ENCODE assay signal across 8 mouse cellular contexts in genomic region chr11:97441658-97442125, GRCm38 (mm10). TPM values are rescaled to one million over a fixed set of nuclear protein-coding genes. Genes with fewer than 3 reads are reported as not detected.
DNase-seq lines count a peak whose midpoint lies in the region; ATAC-seq and TF ChIP-seq lines count a peak whose summit lies in the region.

No protein-coding gene starts in this region.

- TF ChIP-seq CTCF in E14TG2a.4 (conservative IDR thresholded peaks at IDR 0.05; ENCODE audit: low read length), result no peak

- H3K9me3 ChIP-seq in E14TG2a.4 (ENCODE audit: low read length), result no peaks in the 10 kb centered on the region
- H3K9me3 ChIP-seq in liver, embryonic 12.5 days (replicated peaks), result no peaks in the 10 kb centered on the region
- H3K9me3 ChIP-seq in stomach, embryonic 16.5 days (replicated peaks; ENCODE audit: control insufficient read depth, low read length), result no peaks in the 10 kb centered on the region

- peak; percentile 11; the same call in 1 of the 2 replicates for ATAC-seq in erythroid progenitor cell, adult 5-6 weeks (replicated peaks; ENCODE audit: low FRiP score, poor library complexity, severe bottlenecking)
- no peak for ATAC-seq in liver, embryonic 12.5 days
- no peak; the same call in 1 of the 2 replicates for ATAC-seq in stomach, embryonic 16.5 days (ENCODE audit: insufficient read depth, low FRiP score)

- H3K4me2 ChIP-seq in liver, embryonic 12.5 days, result peak overlapping the region; percentile 90
- H3K4me2 ChIP-seq in stomach, embryonic 16.5 days (ENCODE audit: low read depth, low read length), result peak overlapping the region; percentile 76

- peaks cover 42% of the 10 kb centered on the region for H3K36me3 ChIP-seq in E14TG2a.4 (ENCODE audit: insufficient read depth, low read length)
- H3K36me3 ChIP-seq in liver, embryonic 12.5 days, result peaks cover 36% of the 10 kb centered on the region
- 0 out of 2 replicates have a peak, but pooled peaks cover 2% of the 10 kb centered on the region for H3K36me3 ChIP-seq in stomach, embryonic 16.5 days (ENCODE audit: control insufficient read depth, insufficient read depth, low read length)

- H3K4me1 ChIP-seq in E14TG2a.4 (replicated peaks; ENCODE audit: low read depth, low read length), result peaks cover 92% of the 10 kb centered on the region
- peaks cover 92% of the 10 kb centered on the region for H3K4me1 ChIP-seq in liver, embryonic 12.5 days
- peaks cover 66% of the 10 kb centered on the region for H3K4me1 ChIP-seq in stomach, embryonic 16.5 days (ENCODE audit: control insufficient read depth, insufficient read depth, low read length)

- H3K27me3 ChIP-seq in E14TG2a.4 (ENCODE audit: insufficient read depth, low read length), result peaks cover 23% of the 10 kb centered on the region
- H3K27me3 ChIP-seq in liver, embryonic 12.5 days (replicated peaks), result no peaks in the 10 kb centered on the region
- H3K27me3 ChIP-seq in stomach, embryonic 16.5 days (ENCODE audit: control insufficient read depth, insufficient read depth, low read length), result no peaks in the 10 kb centered on the region

- 3% methylated on average over 3 of the region's 3 CpGs for WGBS in liver, embryonic 12.5 days (ENCODE audit: insufficient replicate concordance)
- 7% methylated on average over 3 of the region's 3 CpGs for WGBS in stomach, embryonic 16.5 days

- DNase-seq in gastrocnemius, postnatal 14 days, result peak; percentile 44
- no peak for DNase-seq in gastrocnemius, adult 18-20 months (ENCODE audit: low spot score)
- no peak for DNase-seq in ovary, postnatal 36 days (ENCODE audit: low spot score)
- no peak for DNase-seq in ovary, postnatal 14 days (ENCODE audit: low spot score)

- peak overlapping the region; percentile 83 for H3K4me3 ChIP-seq in E14TG2a.4 (replicated peaks; ENCODE audit: low read length)
- H3K4me3 ChIP-seq in liver, embryonic 12.5 days, result peak overlapping the region; percentile 97
- peak overlapping the region; percentile 73 for H3K4me3 ChIP-seq in stomach, embryonic 16.5 days (replicated peaks; ENCODE audit: low read length)

- intact Hi-C loops in gastrocnemius, postnatal 14 days (cut with DNase I; ENCODE audit: low total_unique reads), result no loop called here

- peak overlapping the region; percentile 100 for H3K9ac ChIP-seq in liver, embryonic 12.5 days
- peak overlapping the region; percentile 88 for H3K9ac ChIP-seq in stomach, embryonic 16.5 days (ENCODE audit: low read length)

- peak overlapping the region; percentile 99 for H3K27ac ChIP-seq in liver, embryonic 12.5 days
- H3K27ac ChIP-seq in stomach, embryonic 16.5 days (ENCODE audit: low read length), result peak overlapping the region; percentile 96

RNA-seq across cellular contexts. Expression of gene Arhgap23, which starts 26.4 kb away (rescaled TPM):
- total RNA-seq in gastrocnemius, postnatal 14 days (2021), result 10 to 100 TPM; 10.5 to 12.2 TPM
- 1 to 10 TPM; 4.8 to 7.5 TPM for total RNA-seq in gastrocnemius, adult 18-20 months (2021)
- total RNA-seq in erythroid progenitor cell, adult 5-6 weeks (2015; ENCODE audit: low replicate concordance), result 76.8 and 82.6 TPM in 2 replicates
- total RNA-seq in erythroid progenitor cell, adult 5-6 weeks (2017; ENCODE audit: low replicate concordance), result 65.7 and 71.1 TPM in 2 replicates
- 17.3 and 19.7 TPM in 2 replicates for polyA plus RNA-seq in liver, embryonic 12.5 days (2016; fragmentation: Nextera tagmentation; extraction: Ambion mirVana)
- 4.4 and 4.8 TPM in 2 replicates for polyA plus RNA-seq in stomach, embryonic 16.5 days (2015; fragmentation: Nextera tagmentation; extraction: Ambion mirVana)

RNA-seq across cellular contexts. Expression of gene 4933428G20Rik, which starts 58.4 kb away (rescaled TPM):
- not detected for total RNA-seq in gastrocnemius, postnatal 14 days (2021)
- not detected for total RNA-seq in gastrocnemius, adult 18-20 months (2021)
- not detected in 2 replicates for total RNA-seq in erythroid progenitor cell, adult 5-6 weeks (2015; ENCODE audit: low replicate concordance)
- total RNA-seq in erythroid progenitor cell, adult 5-6 weeks (2017; ENCODE audit: low replicate concordance), result not detected in 2 replicates
- polyA plus RNA-seq in liver, embryonic 12.5 days (2016; fragmentation: Nextera tagmentation; extraction: Ambion mirVana), result 1.3 and 1.4 TPM in 2 replicates
- polyA plus RNA-seq in stomach, embryonic 16.5 days (2015; fragmentation: Nextera tagmentation; extraction: Ambion mirVana), result 0.80 and 0.90 TPM in 2 replicates

Comparison
In these comparisons a context has a peak if more than half of its experiments do, and no peak if none do; other contexts are left out.
1. RNA of gene Arhgap23, which starts 26.4 kb away (total RNA-seq): 65.7 to 82.6 TPM in erythroid progenitor cell, adult 5-6 weeks; 10.5 to 12.2 TPM in gastrocnemius, postnatal 14 days and 4.8 to 7.5 TPM in gastrocnemius, adult 18-20 months; every median in the first group is over 4 times any median in the second.
2. Peak in every context shown above with its lines, with median percentiles within 50 percentile points of each other: H3K4me3 ChIP-seq.